Mouse (Mus musculus): ENCODE data around the gene Ccdc181. TPM values are rescaled to one million over a fixed set of nuclear protein-coding genes. Genes with fewer than 3 reads are reported as not detected.

Gene Ccdc181
- polyA plus RNA-seq, 1 experiment from 2014 or later = 5.0 TPM

GRCm38 (mm10) chr1:164279332-164279731 is 3.9 kb downstream of the Ccdc181 start:
- H3K9ac ChIP-seq = no peak overlapping the region
- no peak for TF ChIP-seq CTCF (IDR thresholded peaks at IDR 0.05; ENCODE audit: low read depth)
- no peak overlapping the region for H3K27ac ChIP-seq (ENCODE audit: low read depth)
- no peak for ATAC-seq (ENCODE audit: insufficient read depth)
- no peaks in the 10 kb centered on the region for H3K36me3 ChIP-seq (ENCODE audit: insufficient read depth)
- no peaks in the 10 kb centered on the region for H3K4me1 ChIP-seq (ENCODE audit: insufficient read depth)
- DNase-seq = no peak
- H3K4me2 ChIP-seq = no peak overlapping the region
- H3K27me3 ChIP-seq (ENCODE audit: insufficient read depth, low read length) = no peaks in the 10 kb centered on the region
- H3K9me3 ChIP-seq (ENCODE audit: low read depth, low read length) = no peaks in the 10 kb centered on the region
- WGBS = 50% methylated on average over 4 of the region's 4 CpGs
- H3K4me3 ChIP-seq (ENCODE audit: low read depth, low read length) = no peak overlapping the region

GRCm38 (mm10) chr1:164284007-164284406 is 8.6 kb downstream of the Ccdc181 start:
- Histone ChIP-seq H3K4me2 (no peak overlapping the region), H3K27ac (ENCODE audit: low read depth) (no peak overlapping the region), H3K4me1 (ENCODE audit: insufficient read depth) (no peaks in the 10 kb centered on the region), H3K9me3 (ENCODE audit: low read depth, low read length) (no peaks in the 10 kb centered on the region), H3K36me3 (ENCODE audit: insufficient read depth) (no peaks in the 10 kb centered on the region), H3K4me3 (ENCODE audit: low read depth, low read length) (no peak overlapping the region), H3K27me3 (ENCODE audit: insufficient read depth, low read length) (no peaks in the 10 kb centered on the region), H3K9ac (no peak overlapping the region)
- DNase-seq (no peak), ATAC-seq (ENCODE audit: insufficient read depth) (no peak)
- TF ChIP-seq CTCF (IDR thresholded peaks at IDR 0.05; ENCODE audit: low read depth) = no peak
- WGBS = 83% methylated on average over 3 of the region's 3 CpGs

GRCm38 (mm10) chr1:164287406-164287805 is 12.0 kb downstream of the Ccdc181 start:
- H3K4me2 ChIP-seq = no peak overlapping the region
- no peak for TF ChIP-seq CTCF (IDR thresholded peaks at IDR 0.05; ENCODE audit: low read depth)
- no peak overlapping the region for H3K9ac ChIP-seq
- no peaks in the 10 kb centered on the region for H3K9me3 ChIP-seq (ENCODE audit: low read depth, low read length)
- H3K4me3 ChIP-seq (ENCODE audit: low read depth, low read length) = no peak overlapping the region
- DNase-seq (no peak), ATAC-seq (ENCODE audit: insufficient read depth) (no peak)
- H3K27me3 ChIP-seq (ENCODE audit: insufficient read depth, low read length) = no peaks in the 10 kb centered on the region
- H3K4me1 ChIP-seq (ENCODE audit: insufficient read depth) = no peaks in the 10 kb centered on the region
- H3K36me3 ChIP-seq (ENCODE audit: insufficient read depth) = peaks cover 22% of the 10 kb centered on the region
- no peak overlapping the region for H3K27ac ChIP-seq (ENCODE audit: low read depth)
- WGBS = 57% methylated on average over 15 of the region's 15 CpGs

- Histone ChIP-seq H3K27me3 (ENCODE audit: insufficient read depth, low read length) (no peaks in the 10 kb centered on the region), H3K27ac (ENCODE audit: low read depth) (no peak overlapping the region), H3K4me1 (ENCODE audit: insufficient read depth) (no peaks in the 10 kb centered on the region), H3K9ac (no peak overlapping the region), H3K36me3 (ENCODE audit: insufficient read depth) (peaks cover 42% of the 10 kb centered on the region), H3K4me3 (ENCODE audit: low read depth, low read length) (no peak overlapping the region), H3K9me3 (ENCODE audit: low read depth, low read length) (no peaks in the 10 kb centered on the region), H3K4me2 (no peak overlapping the region)
- no peak for DNase-seq
- no peak for TF ChIP-seq CTCF (IDR thresholded peaks at IDR 0.05; ENCODE audit: low read depth)
- WGBS = 90% methylated on average over 5 of the region's 5 CpGs
- ATAC-seq (ENCODE audit: insufficient read depth) = no peak
Measured at GRCm38 (mm10) chr1:164292040-164292439, 16.7 kb downstream of the Ccdc181 start.

GRCm38 (mm10) chr1:164294071-164294470 is 18.7 kb downstream of the Ccdc181 start:
- no peak for DNase-seq
- H3K27me3 ChIP-seq (ENCODE audit: insufficient read depth, low read length) = no peaks in the 10 kb centered on the region
- H3K4me3 ChIP-seq (ENCODE audit: low read depth, low read length) = no peak overlapping the region
- no peak for TF ChIP-seq CTCF (IDR thresholded peaks at IDR 0.05; ENCODE audit: low read depth)
- no peak overlapping the region for H3K27ac ChIP-seq (ENCODE audit: low read depth)
- no peaks in the 10 kb centered on the region for H3K9me3 ChIP-seq (ENCODE audit: low read depth, low read length)
- no peaks in the 10 kb centered on the region for H3K4me1 ChIP-seq (ENCODE audit: insufficient read depth)
- no peak overlapping the region for H3K9ac ChIP-seq
- 93% methylated on average over 6 of the region's 6 CpGs for WGBS
- no peak overlapping the region for H3K4me2 ChIP-seq
- ATAC-seq (ENCODE audit: insufficient read depth) = no peak
- peaks cover 60% of the 10 kb centered on the region for H3K36me3 ChIP-seq (ENCODE audit: insufficient read depth)

GRCm38 (mm10) chr1:164296473-164296872 is 21.1 kb downstream of the Ccdc181 start:
- Histone ChIP-seq H3K27ac (ENCODE audit: low read depth) (no peak overlapping the region), H3K9me3 (ENCODE audit: low read depth, low read length) (no peaks in the 10 kb centered on the region), H3K36me3 (ENCODE audit: insufficient read depth) (peaks cover 66% of the 10 kb centered on the region), H3K27me3 (ENCODE audit: insufficient read depth, low read length) (no peaks in the 10 kb centered on the region), H3K9ac (no peak overlapping the region), H3K4me1 (ENCODE audit: insufficient read depth) (no peaks in the 10 kb centered on the region), H3K4me2 (no peak overlapping the region), H3K4me3 (ENCODE audit: low read depth, low read length) (no peak overlapping the region)
- ATAC-seq (ENCODE audit: insufficient read depth) (no peak), DNase-seq (no peak)
- TF ChIP-seq CTCF (IDR thresholded peaks at IDR 0.05; ENCODE audit: low read depth) = no peak
- 90% methylated on average over 4 of the region's 5 CpGs for WGBS

- Histone ChIP-seq H3K4me2 (no peak overlapping the region), H3K36me3 (ENCODE audit: insufficient read depth) (peaks cover 64% of the 10 kb centered on the region), H3K4me1 (ENCODE audit: insufficient read depth) (0 out of 2 replicates have a peak, but pooled peaks cover 4% of the 10 kb centered on the region), H3K9me3 (ENCODE audit: low read depth, low read length) (no peaks in the 10 kb centered on the region), H3K27me3 (ENCODE audit: insufficient read depth, low read length) (no peaks in the 10 kb centered on the region), H3K4me3 (ENCODE audit: low read depth, low read length) (no peak overlapping the region), H3K27ac (ENCODE audit: low read depth) (no peak overlapping the region), H3K9ac (no peak overlapping the region)
- ATAC-seq (ENCODE audit: insufficient read depth) (no peak), DNase-seq (no peak)
- WGBS = 81% methylated on average over 4 of the region's 4 CpGs
- no peak for TF ChIP-seq CTCF (IDR thresholded peaks at IDR 0.05; ENCODE audit: low read depth)
Measured at GRCm38 (mm10) chr1:164301949-164302348, 26.6 kb downstream of the Ccdc181 start.

- TF ChIP-seq CTCF (IDR thresholded peaks at IDR 0.05; ENCODE audit: low read depth) = no peak
- H3K36me3 ChIP-seq (ENCODE audit: insufficient read depth) = peaks cover 48% of the 10 kb centered on the region
- no peak for ATAC-seq (ENCODE audit: insufficient read depth)
- no peak within 1 kb of the TSS for H3K27ac ChIP-seq (ENCODE audit: low read depth)
- WGBS = 84% methylated on average over 5 of the region's 5 CpGs
- no peak within 1 kb of the TSS for H3K4me3 ChIP-seq (ENCODE audit: low read depth, low read length)
- H3K4me2 ChIP-seq = no peak within 1 kb of the TSS
- DNase-seq = no peak
- H3K9ac ChIP-seq = no peak within 1 kb of the TSS
- H3K4me1 ChIP-seq (ENCODE audit: insufficient read depth) = 0 out of 2 replicates have a peak, but pooled peaks cover 4% of the 10 kb centered on the region
- no peaks in the 10 kb centered on the region for H3K9me3 ChIP-seq (ENCODE audit: low read depth, low read length)
- no peaks in the 10 kb centered on the region for H3K27me3 ChIP-seq (ENCODE audit: insufficient read depth, low read length)
Measured at GRCm38 (mm10) chr1:164303821-164304220, 28.4 kb downstream of the Ccdc181 start, which contains the start of gene Nme7. Gene Nme7, plus strand, starts transcription at chr1:164304121.
